Mouse (Mus musculus) heart, embryonic 15.5 days (tissue): ENCODE data around the gene Macrod2. TPM values are rescaled to one million over a fixed set of nuclear protein-coding genes. Genes with fewer than 3 reads are reported as not detected.
A peak's percentile ranks its signal among the peaks of the same experiment; 100 is the strongest.

Experiments used
- ATAC-seq: fragments of 200-750 bp; cut with Nextera tagmentation; replicated peaks from 2 replicates; pipeline ENCODE4 v1.8.0; 2017; ENCODE audit warnings: low read depth, moderate TSS enrichment; ENCODE audit not compliant: insufficient number of reproducible peaks, insufficient read depth, low FRiP score
- H3K27ac ChIP-seq: fragments of 300-500 bp; sonication (generic); 2 replicates; pipeline ENCODE4 v1.5.1; 2015; ENCODE audit warnings: mild to moderate bottlenecking, inconsistent platforms
- H3K27me3 ChIP-seq: fragments of 300-500 bp; sonication (generic); 2 replicates; pipeline ENCODE4 v1.6.1; 2015; ENCODE audit warnings: inconsistent platforms
- H3K36me3 ChIP-seq: fragments of 300-500 bp; sonication (generic); 2 replicates; pipeline ENCODE4 v1.6.1; 2015; ENCODE audit warnings: mild to moderate bottlenecking, inconsistent platforms
- H3K4me1 ChIP-seq: fragments of 300-500 bp; sonication (generic); replicated peaks from 2 replicates; pipeline ENCODE4 v1.6.1; 2015; ENCODE audit warnings: inconsistent platforms
- H3K4me2 ChIP-seq: fragments of 300-500 bp; sonication (generic); 2 replicates; pipeline ENCODE4 v1.6.1; 2015; ENCODE audit warnings: inconsistent platforms, mild to moderate bottlenecking, moderate library complexity
- H3K4me3 ChIP-seq: fragments of 300-500 bp; sonication (generic); 2 replicates; pipeline ENCODE4 v1.5.1; 2015; ENCODE audit warnings: mild to moderate bottlenecking, inconsistent platforms
- H3K9ac ChIP-seq: fragments of 300-500 bp; sonication (generic); 2 replicates; pipeline ENCODE4 v1.6.1; 2015; ENCODE audit warnings: mild to moderate bottlenecking, inconsistent platforms
- H3K9me3 ChIP-seq: fragments of 300-500 bp; sonication (generic); replicated peaks from 2 replicates; pipeline ENCODE4 v1.6.1; 2016; ENCODE audit warnings: inconsistent platforms
- WGBS: fragments of 180-500 bp; shearing (Covaris S2); methylation state at CpG from one replicate; pipeline ENCODE4 v1.1.7; 2015; ENCODE audit warnings: mixed read lengths; 5-methylcytosine and 5-hydroxymethylcytosine counted together
- polyA plus RNA-seq: library from polyadenylated mRNA; unstranded; fragments of >200 nt; fragmentation: Nextera tagmentation; extraction: Ambion mirVana; gene quantifications from 2 replicates; pipeline ENCODE4 v1.2.1, GENCODE M21; 2015

Macrod2 gene
- polyA plus RNA-seq, 1 experiment from 2014 or later: 25.3 TPM

DNA sequence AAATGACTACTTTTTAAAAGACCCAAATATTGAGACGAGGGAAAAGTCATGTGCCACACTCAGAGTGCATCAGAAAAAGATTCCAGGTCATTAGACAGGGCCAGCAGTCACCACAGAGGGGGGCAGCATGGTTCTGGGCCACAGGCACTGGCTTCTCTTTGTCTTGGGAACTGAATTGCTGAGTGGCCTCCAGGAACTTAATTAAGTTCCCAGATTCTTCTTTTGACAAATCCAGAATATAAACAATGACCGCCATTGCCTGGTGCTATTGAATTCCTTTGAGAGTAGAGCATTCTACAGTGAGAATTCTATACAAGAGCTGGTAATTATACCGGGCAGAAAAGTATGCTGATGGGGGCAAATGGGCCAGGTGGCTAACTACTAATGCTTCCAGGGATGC lies 1560.1 kb downstream of the Macrod2 start:
- Histone ChIP-seq H3K9ac (no peak overlapping the region), H3K27me3 (no peaks in the 10 kb centered on the region), H3K4me2 (no peak overlapping the region), H3K4me3 (no peak overlapping the region), H3K36me3 (no peaks in the 10 kb centered on the region), H3K4me1 (no peaks in the 10 kb centered on the region), H3K27ac (no peak overlapping the region), H3K9me3 (no peaks in the 10 kb centered on the region)
- 55% methylated on average over 3 of the region's 3 CpGs for WGBS
- no peak for ATAC-seq

DNA sequence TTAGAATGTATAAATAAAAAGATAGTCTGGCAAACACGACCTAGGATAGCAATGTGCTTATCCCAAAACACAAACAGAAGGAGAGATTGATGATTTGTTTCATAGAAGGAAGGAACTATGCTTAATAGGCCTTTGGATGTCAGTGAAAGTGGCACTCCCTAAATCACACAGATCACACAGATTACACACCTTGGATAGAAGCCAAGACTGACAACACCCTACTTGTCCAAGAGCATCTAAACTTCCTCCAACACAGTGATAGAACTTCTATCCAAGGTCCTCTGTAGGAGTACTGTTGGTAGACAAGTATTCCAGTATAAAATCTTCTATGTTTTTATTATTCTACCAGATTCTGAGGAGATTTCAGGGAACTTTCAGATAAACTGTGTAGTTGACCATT lies 1567.8 kb downstream of the Macrod2 start:
- H3K27me3 ChIP-seq: no peaks in the 10 kb centered on the region
- no peaks in the 10 kb centered on the region for H3K9me3 ChIP-seq
- no peak overlapping the region for H3K4me2 ChIP-seq
- no peaks in the 10 kb centered on the region for H3K4me1 ChIP-seq
- H3K27ac ChIP-seq: no peak overlapping the region
- ATAC-seq: no peak
- H3K9ac ChIP-seq: no peak overlapping the region
- no peaks in the 10 kb centered on the region for H3K36me3 ChIP-seq
- WGBS: 49% methylated on average over 1 of the region's 1 CpGs
- no peak overlapping the region for H3K4me3 ChIP-seq

DNA sequence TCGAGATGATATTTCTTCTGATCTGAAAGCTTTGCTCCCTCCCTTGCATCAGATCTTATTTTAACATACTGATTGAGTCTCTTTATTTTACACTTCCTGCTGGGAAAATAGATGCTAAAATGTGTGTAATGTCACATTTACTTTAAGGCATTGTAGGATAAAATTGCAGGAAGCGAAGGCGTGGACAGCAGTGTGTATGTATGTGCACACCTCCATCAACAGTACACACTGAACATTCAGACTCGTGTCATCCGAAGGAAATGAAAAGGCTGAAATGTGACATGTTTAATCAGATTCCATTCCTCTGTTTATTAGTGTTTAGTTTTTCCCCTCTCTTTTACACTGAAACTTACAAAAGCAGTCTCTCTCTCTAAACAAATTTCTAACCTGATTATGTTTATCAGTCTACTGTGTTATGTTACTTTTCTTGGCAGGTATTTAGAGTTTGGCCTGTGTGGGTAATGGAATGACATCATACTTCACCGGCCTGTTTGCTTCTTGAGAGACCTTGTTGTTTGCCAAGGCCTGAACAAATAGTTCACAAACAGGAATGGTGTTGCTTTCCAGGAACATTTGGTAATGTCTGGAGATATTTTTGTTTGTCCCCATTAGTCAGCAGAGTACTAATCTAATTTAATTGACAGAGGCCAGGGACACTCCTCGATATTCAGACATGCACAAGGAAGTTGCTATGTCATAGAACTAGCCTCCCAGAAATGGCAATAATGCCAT lies 1588.7 kb downstream of the Macrod2 start:
- Histone ChIP-seq H3K27ac (no peak overlapping the region), H3K27me3 (peaks cover under 1% of the 10 kb centered on the region; the same call in 1 of the 2 replicates), H3K36me3 (no peaks in the 10 kb centered on the region), H3K4me1 (no peaks in the 10 kb centered on the region), H3K4me2 (no peak overlapping the region), H3K9ac (no peak overlapping the region), H3K4me3 (no peak overlapping the region), H3K9me3 (no peaks in the 10 kb centered on the region)
- no peak for ATAC-seq
- 68% methylated on average over 7 of the region's 7 CpGs for WGBS

DNA sequence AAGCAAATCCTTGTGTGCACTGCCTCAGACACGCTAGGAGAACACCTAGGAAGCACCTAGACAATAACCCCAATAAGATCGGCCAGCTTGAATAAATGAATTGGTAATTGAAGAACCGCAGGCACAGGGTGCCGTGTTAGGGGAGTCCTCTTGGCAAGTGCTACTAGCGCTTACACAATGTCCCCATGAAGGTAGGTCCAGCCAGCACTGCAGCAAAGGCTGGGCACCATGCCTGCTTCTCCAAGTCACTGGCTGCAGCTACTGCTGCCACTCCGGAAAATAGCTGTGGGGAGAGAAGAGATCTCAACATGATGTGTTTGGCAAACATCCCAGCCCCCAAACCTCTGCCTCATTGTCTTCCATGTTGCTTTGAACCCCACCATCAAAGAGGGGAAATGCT lies 1603.8 kb downstream of the Macrod2 start:
- WGBS: 66% methylated on average over 6 of the region's 6 CpGs
- Histone ChIP-seq H3K4me1 (peaks cover 4% of the 10 kb centered on the region; the same call in 1 of the 2 replicates), H3K4me3 (no peak overlapping the region), H3K4me2 (no peak overlapping the region), H3K27me3 (peaks cover 55% of the 10 kb centered on the region), H3K27ac (no peak overlapping the region), H3K36me3 (no peaks in the 10 kb centered on the region), H3K9ac (no peak overlapping the region), H3K9me3 (no peaks in the 10 kb centered on the region)
- no peak for ATAC-seq

- Histone ChIP-seq H3K36me3 (no peaks in the 10 kb centered on the region), H3K4me1 (no peaks in the 10 kb centered on the region), H3K27ac (no peak overlapping the region), H3K4me3 (no peak overlapping the region), H3K9me3 (no peaks in the 10 kb centered on the region), H3K27me3 (no peaks in the 10 kb centered on the region), H3K4me2 (no peak overlapping the region), H3K9ac (no peak overlapping the region)
- WGBS: 77% methylated on average over 4 of the region's 4 CpGs
- no peak for ATAC-seq
Measured at GRCm38 (mm10) chr2:142024534-142025155, 1629.5 kb downstream of the Macrod2 start.

- no peak overlapping the region for H3K4me3 ChIP-seq
- H3K27ac ChIP-seq: no peak overlapping the region
- no peaks in the 10 kb centered on the region for H3K36me3 ChIP-seq
- H3K4me2 ChIP-seq: no peak overlapping the region
- H3K27me3 ChIP-seq: no peaks in the 10 kb centered on the region
- no peak overlapping the region for H3K9ac ChIP-seq
- ATAC-seq: no peak
- H3K4me1 ChIP-seq: no peaks in the 10 kb centered on the region
- H3K9me3 ChIP-seq: no peaks in the 10 kb centered on the region
Measured at GRCm38 (mm10) chr2:142026721-142027120, 1631.6 kb downstream of the Macrod2 start.

GRCm38 (mm10) chr2:142030756-142031646 lies 1635.9 kb downstream of the Macrod2 start:
- Histone ChIP-seq H3K9me3 (no peaks in the 10 kb centered on the region), H3K27me3 (no peaks in the 10 kb centered on the region), H3K4me2 (no peak overlapping the region), H3K4me1 (no peaks in the 10 kb centered on the region), H3K4me3 (no peak overlapping the region), H3K9ac (no peak overlapping the region), H3K27ac (no peak overlapping the region), H3K36me3 (no peaks in the 10 kb centered on the region)
- WGBS: 63% methylated on average over 10 of the region's 10 CpGs
- ATAC-seq: no peak

DNA sequence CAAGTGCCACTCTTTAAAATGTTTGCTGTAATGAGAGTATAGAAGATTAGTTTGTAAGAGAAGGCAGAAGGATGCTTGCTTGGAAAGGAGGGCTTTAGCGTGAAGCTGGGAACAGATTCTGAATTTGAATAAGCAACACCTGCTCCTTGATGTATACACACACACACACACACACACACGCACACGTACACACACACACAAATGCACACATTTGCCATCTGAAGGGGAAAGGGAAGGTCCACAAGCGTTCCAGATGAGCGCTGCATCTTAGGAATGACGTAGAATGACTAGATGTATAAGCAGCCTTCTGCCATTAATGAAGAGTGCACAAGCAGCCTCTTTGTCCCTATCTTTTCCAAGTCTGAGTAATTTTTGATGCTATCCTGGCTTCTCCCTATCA lies 1660.5 kb downstream of the Macrod2 start:
- no peak overlapping the region for H3K27ac ChIP-seq
- no peaks in the 10 kb centered on the region for H3K36me3 ChIP-seq
- H3K9ac ChIP-seq: no peak overlapping the region
- no peak overlapping the region for H3K4me3 ChIP-seq
- no peak for ATAC-seq
- no peaks in the 10 kb centered on the region for H3K9me3 ChIP-seq
- H3K4me1 ChIP-seq: peaks cover 3% of the 10 kb centered on the region
- no peaks in the 10 kb centered on the region for H3K27me3 ChIP-seq
- WGBS: 95% methylated on average over 6 of the region's 6 CpGs
- no peak overlapping the region for H3K4me2 ChIP-seq

- Histone ChIP-seq H3K9ac (no peak overlapping the region), H3K36me3 (no peaks in the 10 kb centered on the region), H3K27ac (peak overlapping the region; percentile 43; the same call in 1 of the 2 replicates), H3K4me2 (peak overlapping the region; percentile 44), H3K4me1 (peaks cover 3% of the 10 kb centered on the region), H3K27me3 (no peaks in the 10 kb centered on the region), H3K4me3 (peak overlapping the region; percentile 9; the same call in 1 of the 2 replicates), H3K9me3 (no peaks in the 10 kb centered on the region)
- peak; percentile 58; the same call in 1 of the 2 replicates for ATAC-seq
- WGBS: 24% methylated on average over 14 of the region's 14 CpGs
Measured at GRCm38 (mm10) chr2:142057889-142058750, 1663.0 kb downstream of the Macrod2 start.

DNA sequence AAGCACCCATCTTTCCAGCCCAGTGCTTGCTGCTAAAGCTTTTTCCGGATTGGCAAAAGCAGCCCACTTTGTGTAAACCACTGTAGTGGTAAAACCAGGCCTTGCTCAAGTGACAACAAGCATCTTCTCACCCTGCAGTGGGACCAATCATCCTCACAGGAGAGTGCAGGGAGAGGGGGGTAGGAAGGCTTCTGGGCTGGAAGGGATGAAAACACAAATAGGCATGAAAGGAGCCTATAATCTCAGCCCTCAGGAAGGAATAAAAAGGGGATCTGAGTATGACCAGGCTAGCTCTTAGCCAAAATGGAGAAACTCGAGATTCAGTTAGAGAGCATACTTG lies 1663.6 kb downstream of the Macrod2 start:
- Histone ChIP-seq H3K4me3 (peak overlapping the region; percentile 9; the same call in 1 of the 2 replicates), H3K9ac (no peak overlapping the region), H3K27me3 (no peaks in the 10 kb centered on the region), H3K4me2 (peak overlapping the region; percentile 44), H3K27ac (peak overlapping the region; percentile 43; the same call in 1 of the 2 replicates), H3K36me3 (no peaks in the 10 kb centered on the region), H3K4me1 (peaks cover 3% of the 10 kb centered on the region), H3K9me3 (no peaks in the 10 kb centered on the region)
- WGBS: 46% methylated on average over 2 of the region's 2 CpGs
- ATAC-seq: no peak

GRCm38 (mm10) chr2:142108947-142109346 lies 1713.8 kb downstream of the Macrod2 start:
- H3K9me3 ChIP-seq: no peaks in the 10 kb centered on the region
- 73% methylated on average over 3 of the region's 3 CpGs for WGBS
- no peak for ATAC-seq
- H3K27ac ChIP-seq: no peak overlapping the region
- H3K36me3 ChIP-seq: no peaks in the 10 kb centered on the region
- H3K4me3 ChIP-seq: no peak overlapping the region
- no peak overlapping the region for H3K4me2 ChIP-seq
- no peaks in the 10 kb centered on the region for H3K27me3 ChIP-seq
- no peak overlapping the region for H3K9ac ChIP-seq
- H3K4me1 ChIP-seq: no peaks in the 10 kb centered on the region
